Mouse (Mus musculus) cerebellum, postnatal 36 days (tissue): ENCODE data around the gene Gm42688.
A peak's percentile ranks its signal among the peaks of the same experiment; 100 is the strongest.
"Not testable (repeated sequence)": the region's sequence is repeated elsewhere in the genome, so short reads cannot be mapped to it uniquely, and the experiment has no call there.

Experiments used
- DNase-seq, 2 experiments: peaks; one replicate each; pipeline ENCODE4 v3.0.0; 2021 to 2022; ENCODE audit warnings: mixed read lengths in 2 of 2

Gene Gm42688

DNA sequence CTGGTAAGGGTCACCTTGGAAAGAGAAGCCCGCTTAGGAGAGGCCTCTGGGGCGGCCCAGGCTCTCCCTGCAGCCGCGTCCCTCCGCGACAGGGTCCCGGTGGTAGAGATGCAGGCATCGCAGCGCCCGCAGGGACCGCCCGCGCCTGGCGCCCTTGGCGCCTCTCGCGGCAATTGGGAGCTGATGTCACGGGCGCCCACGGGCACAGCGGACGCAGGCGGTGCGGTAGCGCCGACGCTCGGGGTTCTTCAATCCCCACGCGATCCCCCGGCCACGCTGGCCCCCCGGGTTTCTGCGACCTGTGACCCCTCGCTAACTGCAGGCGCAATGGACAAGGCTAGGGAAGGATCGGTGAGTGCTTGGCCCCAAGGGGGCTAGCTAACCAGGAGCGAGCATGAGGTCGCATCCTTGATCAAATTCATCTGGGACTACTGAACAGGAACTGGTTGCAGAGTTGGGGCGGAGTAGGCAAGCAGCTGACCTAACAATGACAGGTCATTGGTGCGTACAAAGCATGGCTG is 40.9 kb downstream of the Gm42688 start:
- DNase-seq = peak in 1 of 2 experiments; percentile 25

DNA sequence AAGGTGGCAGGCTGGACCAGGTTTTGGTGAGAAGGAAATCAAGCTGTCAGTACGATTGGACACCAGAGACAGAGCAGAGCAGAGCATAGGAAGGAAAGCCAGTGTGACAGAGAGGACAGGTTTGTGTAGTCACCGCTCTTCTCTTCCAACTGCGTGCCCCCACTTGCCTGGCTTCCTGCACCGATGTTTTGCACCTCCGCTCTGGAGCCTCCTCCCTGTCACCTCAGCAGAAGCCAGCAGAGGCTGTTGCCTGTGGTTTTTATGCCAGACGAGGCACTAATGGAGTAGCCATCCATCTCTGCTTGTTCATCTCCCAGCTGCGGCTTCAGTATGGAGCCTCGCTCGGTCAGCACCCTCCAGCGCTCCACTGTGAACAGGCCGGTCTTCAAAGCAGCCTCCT is 41.5 kb downstream of the Gm42688 start:
- DNase-seq = no peak

DNA sequence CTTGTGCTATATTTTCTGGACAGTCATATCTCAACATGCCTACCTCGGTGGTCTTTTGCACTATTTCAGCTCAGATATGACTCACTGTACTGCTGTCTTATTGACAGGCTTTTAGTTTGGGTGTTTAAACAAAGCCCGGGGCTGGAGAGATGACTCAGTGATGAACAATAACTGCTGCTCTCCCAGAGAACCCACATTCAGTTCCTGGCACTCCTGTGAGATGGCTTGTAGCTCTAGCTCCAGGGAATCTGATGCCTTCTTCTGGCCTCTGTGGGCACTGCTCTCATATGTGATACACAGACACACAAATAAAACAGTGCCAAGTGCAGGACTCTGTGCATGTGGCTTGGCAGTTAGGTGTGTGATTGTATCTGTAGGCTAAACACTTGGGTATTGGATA is 43.8 kb downstream of the Gm42688 start:
- DNase-seq = no peak

DNA sequence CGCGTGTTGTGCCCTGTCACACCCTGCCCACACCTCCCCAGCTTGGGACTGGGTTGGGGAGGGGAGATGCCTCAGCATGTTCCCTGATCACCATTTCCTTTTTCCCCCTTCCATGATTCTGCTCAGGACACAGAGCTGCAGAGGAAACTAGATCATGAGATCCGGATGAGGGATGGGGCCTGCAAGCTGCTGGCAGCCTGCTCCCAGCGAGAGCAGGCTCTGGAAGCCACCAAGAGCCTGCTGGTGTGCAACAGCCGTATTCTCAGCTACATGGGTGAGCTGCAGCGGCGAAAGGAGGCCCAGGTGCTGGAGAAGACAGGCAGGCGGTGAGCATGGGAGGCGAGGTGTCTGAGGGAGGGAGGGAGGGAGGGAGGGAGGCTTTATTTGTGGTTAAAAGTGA is 44.4 kb downstream of the Gm42688 start:
- DNase-seq = no peak

- no peak for DNase-seq
Observed at GRCm38 (mm10) chr6:83147280-83147679, 45.9 kb downstream of the Gm42688 start.

DNA sequence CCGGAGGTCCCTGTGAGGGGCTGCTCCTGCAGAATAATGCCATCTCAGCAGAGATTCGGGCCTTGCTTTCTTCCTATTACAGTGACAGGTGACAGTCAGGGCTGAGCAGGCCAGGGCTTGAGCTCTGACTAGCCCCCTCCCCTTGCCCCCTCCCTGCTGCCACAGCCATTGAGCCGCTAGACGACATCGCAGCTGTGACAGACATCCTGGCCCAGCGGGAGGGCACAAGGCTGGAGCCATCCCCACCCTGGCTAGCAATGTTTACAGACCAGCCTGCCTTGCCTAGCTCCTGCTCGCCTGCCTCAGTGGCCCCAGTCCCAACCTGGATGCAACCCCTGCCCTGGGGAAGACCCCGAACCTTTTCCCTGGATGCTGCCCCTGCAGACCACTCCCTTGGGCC is 50.3 kb downstream of the Gm42688 start:
- DNase-seq = no peak

DNA sequence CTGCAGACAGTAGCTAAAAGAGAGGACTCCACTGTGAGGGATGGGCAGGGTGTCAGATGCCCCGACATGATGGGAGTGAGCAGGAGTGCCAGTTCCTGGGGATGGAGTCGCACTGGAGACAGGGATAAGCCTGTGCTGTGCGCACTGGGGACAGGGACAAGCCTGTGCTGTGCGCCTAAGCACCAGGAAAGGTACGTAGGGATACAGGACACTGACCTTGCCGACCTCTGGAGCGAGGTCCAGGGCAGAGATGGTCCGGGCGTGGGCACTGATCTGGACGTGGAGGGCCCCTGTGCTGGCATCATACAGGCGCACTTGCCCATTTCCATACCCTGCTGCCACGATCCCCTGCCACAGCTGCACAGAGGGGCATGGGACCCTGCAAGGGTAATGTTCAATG is 51.6 kb downstream of the Gm42688 start:
- DNase-seq = no peak

DNA sequence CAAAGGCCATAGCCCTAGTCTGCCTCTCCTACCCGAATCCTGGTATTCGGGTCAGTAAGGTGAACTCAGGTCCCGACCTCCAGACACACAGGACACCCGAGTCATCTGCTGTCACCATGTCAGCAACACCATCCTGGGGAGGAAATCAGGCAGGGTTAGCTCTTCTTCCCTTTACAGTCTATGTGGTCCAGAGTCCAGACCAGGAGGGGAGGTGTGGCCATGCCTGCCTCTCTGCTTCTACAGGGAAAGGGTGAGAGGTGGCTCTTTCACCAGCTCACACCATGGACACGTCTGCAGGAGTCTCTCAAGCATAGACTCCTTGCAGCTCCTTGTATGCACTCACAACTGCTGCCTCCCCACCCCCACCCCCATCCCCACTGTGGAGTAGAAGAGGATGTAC is 52.1 kb downstream of the Gm42688 start:
- no peak for DNase-seq

- DNase-seq = peak; percentile 23 to 36
Observed at GRCm38 (mm10) chr6:83155552-83156238, 54.3 kb downstream of the Gm42688 start.

GRCm38 (mm10) chr6:83156259-83156684 is 54.9 kb downstream of the Gm42688 start, which contains the start of the genes Wdr54 and 1700003E16Rik:
TSS of gene Wdr54 (minus strand) at chr6:83156397.
TSS of gene 1700003E16Rik (plus strand) at chr6:83156404.
- DNase-seq = peak; percentile 65 to 72

GRCm38 (mm10) chr6:83159456-83159855 is 58.0 kb downstream of the Gm42688 start:
- not testable (repeated sequence) for DNase-seq
